Mouse (Mus musculus) kidney, embryonic 14.5 days (tissue): ENCODE measurements around the gene Zfp777. TPM values are rescaled to one million over a fixed set of nuclear protein-coding genes. Genes with fewer than 3 reads are reported as not detected.

Source experiments
- ATAC-seq: fragments of 200-750 bp; cut with Nextera tagmentation; 2 replicates; pipeline ENCODE4 v1.8.0; 2017; ENCODE audit warnings: moderate number of reproducible peaks, mild to moderate bottlenecking, moderate TSS enrichment, moderate library complexity; ENCODE audit not compliant: low FRiP score, low TSS enrichment
- H3K27ac ChIP-seq: fragments of 300-500 bp; sonication (generic); 2 replicates; pipeline ENCODE4 v1.5.1; 2014; ENCODE audit warnings: low read depth, mild to moderate bottlenecking, low read length, moderate library complexity, mixed read lengths
- H3K27me3 ChIP-seq: fragments of 300-500 bp; sonication (generic); 2 replicates; pipeline ENCODE4 v1.6.1; 2014; ENCODE audit warnings: mild to moderate bottlenecking, low read length; ENCODE audit not compliant: control insufficient read depth, insufficient read depth
- H3K36me3 ChIP-seq: fragments of 300-500 bp; sonication (generic); 2 replicates; pipeline ENCODE4 v1.6.1; 2014; ENCODE audit warnings: low read length, mixed read lengths; ENCODE audit not compliant: control insufficient read depth, insufficient read depth
- H3K4me1 ChIP-seq: fragments of 300-500 bp; sonication (generic); 2 replicates; pipeline ENCODE4 v1.6.1; 2014; ENCODE audit warnings: low read length, mixed read lengths; ENCODE audit not compliant: control insufficient read depth, insufficient read depth
- H3K4me2 ChIP-seq: fragments of 300-500 bp; sonication (generic); replicated peaks from 2 replicates; pipeline ENCODE4 v1.6.1; 2014; ENCODE audit warnings: low read depth, mild to moderate bottlenecking, low read length
- H3K4me3 ChIP-seq: fragments of 300-500 bp; sonication (generic); 2 replicates; pipeline ENCODE4 v1.5.1; 2014; ENCODE audit warnings: mild to moderate bottlenecking, low read length
- H3K9ac ChIP-seq: fragments of 300-500 bp; sonication (generic); 2 replicates; pipeline ENCODE4 v1.6.1; 2014; ENCODE audit warnings: low read depth, mild to moderate bottlenecking, low read length, moderate library complexity
- H3K9me3 ChIP-seq: fragments of 300-500 bp; sonication (generic); 2 replicates; pipeline ENCODE4 v1.6.1; 2016; ENCODE audit warnings: low read length; ENCODE audit not compliant: control insufficient read depth
- WGBS: fragments of 180-500 bp; shearing (Covaris S2); extraction: QIAGEN DNeasy Blood & Tissue Kit; methylation state at CpG from one replicate; pipeline ENCODE4 v1.1.7; 2014; 5-methylcytosine and 5-hydroxymethylcytosine counted together
- polyA plus RNA-seq: library from polyadenylated mRNA; unstranded; fragments of >200 nt; fragmentation: Nextera tagmentation; extraction: Ambion mirVana; gene quantifications from 2 replicates; pipeline ENCODE4 v1.2.1, GENCODE M21; 2014

The Zfp777 gene
- 11.2 and 11.9 TPM in 2 replicates for polyA plus RNA-seq

DNA sequence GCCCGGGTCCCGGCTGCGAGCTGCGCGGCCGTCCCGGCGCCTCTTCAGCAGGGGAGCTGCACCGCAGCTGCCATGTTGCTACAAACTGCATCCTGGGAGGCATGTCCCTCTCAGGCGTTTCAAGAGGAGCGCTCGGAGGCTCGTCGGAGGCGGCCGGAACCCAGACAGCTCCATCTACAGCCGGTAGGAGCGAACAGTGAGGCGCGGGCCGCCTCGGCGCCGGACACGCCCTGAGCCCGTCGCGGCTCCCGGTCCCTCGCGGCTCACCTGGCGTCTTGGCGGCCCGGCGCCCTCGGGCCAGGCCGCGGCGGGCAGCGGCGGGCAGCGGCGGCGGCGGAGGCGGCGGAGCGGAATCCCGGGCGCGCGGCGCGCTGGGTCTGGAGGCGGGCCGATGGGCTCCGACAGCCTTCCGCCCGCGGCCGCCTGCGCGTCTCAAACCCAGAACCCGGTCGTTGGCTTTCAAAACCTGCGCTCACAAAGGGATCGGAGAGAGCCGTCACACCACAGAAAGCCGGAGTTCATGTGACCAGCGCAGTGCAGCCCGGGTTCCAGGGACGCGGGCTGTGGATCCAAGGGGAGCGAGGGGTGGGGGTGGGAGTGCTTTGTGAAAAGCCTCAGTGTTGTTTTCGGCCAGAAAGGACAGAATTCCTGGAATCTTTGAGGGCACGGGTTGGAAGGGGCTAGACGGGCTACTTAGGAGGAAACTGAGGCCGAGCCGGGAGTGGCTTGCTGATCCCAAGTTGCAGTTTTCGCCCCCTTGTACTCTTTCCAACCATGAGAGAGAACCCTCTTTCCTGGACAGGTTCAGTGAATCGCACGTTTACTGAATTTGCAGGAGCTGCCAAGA, at the start of gene Zfp777:
Zfp777 (minus strand) TSS at position 486 of the 847 bp plus-strand sequence.
- H3K4me3 ChIP-seq, result peak within 1 kb of the TSS; percentile 74
- ATAC-seq, result peak; percentile 91
- peak within 1 kb of the TSS; percentile 70 for H3K27ac ChIP-seq
- H3K4me1 ChIP-seq, result peaks cover 6% of the 10 kb centered on the region; the same call in 1 of the 2 replicates
- peaks cover 18% of the 10 kb centered on the region for H3K36me3 ChIP-seq
- H3K9me3 ChIP-seq, result no peaks in the 10 kb centered on the region
- peak within 1 kb of the TSS; percentile 79 for H3K4me2 ChIP-seq
- H3K9ac ChIP-seq, result peak within 1 kb of the TSS; percentile 86
- no peaks in the 10 kb centered on the region for H3K27me3 ChIP-seq
- WGBS, result under 1% methylated on average over 71 of the region's 82 CpGs

DNA sequence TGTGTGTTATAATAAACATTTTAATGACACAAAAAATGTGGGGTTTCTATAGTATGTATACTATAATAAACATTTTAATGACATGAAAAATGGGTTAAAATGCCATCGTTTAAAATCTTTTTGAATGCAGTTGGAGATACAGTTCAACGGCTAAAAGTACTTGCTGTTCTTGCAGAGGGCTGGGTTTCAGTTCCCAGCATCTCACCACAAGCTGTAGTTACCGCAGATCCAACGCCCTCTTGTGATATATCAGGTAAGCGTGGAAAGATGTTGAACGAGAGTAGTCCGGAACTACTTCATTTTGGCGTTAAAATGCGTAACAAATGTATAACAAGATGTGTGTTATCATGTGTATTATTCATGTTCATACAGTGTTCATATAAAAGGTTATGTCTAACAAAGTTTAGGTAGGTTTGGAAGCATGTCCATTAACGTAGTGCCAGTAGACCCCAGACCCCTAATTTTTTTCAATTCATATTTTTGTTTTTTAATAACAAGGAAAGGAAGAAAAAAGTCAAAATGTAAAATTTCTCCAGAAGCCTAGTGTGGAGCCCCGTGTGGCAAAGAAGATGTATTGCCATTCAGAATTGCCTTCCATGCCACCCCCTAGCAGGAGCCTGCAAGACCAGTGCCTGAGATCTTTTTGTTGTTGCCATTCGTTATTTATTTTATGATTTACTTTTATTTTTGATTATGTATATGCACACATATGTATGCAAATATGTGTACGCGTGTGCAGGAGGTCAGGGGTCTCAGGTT, 38.4 kb upstream of the Zfp777 start:
- Histone ChIP-seq H3K27ac (no peak overlapping the region), H3K4me2 (peak overlapping the region; percentile 72), H3K36me3 (peaks cover 21% of the 10 kb centered on the region), H3K9ac (no peak overlapping the region), H3K4me1 (peaks cover 4% of the 10 kb centered on the region; the same call in 1 of the 2 replicates), H3K9me3 (no peaks in the 10 kb centered on the region), H3K27me3 (no peaks in the 10 kb centered on the region), H3K4me3 (peak overlapping the region; percentile 90)
- WGBS, result 40% methylated on average over 14 of the region's 14 CpGs
- ATAC-seq, result no peak

DNA sequence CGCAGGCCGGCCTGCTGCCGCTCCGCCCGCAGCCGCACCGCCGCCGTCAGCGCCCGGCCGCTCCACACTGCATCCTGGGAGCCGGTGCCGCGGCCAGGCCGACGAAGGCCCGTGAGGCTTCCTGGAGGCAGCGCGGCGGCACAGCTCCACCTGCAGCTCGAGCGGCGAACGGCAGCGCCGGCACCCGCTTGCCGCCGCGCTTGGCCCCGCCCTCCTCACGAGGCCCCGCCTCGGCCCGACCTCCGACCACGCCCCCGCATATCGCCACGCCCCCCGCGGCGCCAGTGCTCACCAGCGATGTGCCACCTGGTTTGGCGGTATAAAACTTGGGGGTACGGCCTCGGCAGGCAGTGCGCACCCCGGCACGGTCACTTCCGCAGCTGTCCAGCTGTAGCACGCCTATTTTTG, 37.8 kb upstream of the Zfp777 start, which contains the start of gene Zfp746:
Zfp746 (minus strand) TSS at position 123 of the 408 bp plus-strand sequence.
- Histone ChIP-seq H3K27me3 (no peaks in the 10 kb centered on the region), H3K9ac (peak within 1 kb of the TSS; percentile 99), H3K27ac (peak within 1 kb of the TSS; percentile 83), H3K4me3 (peak within 1 kb of the TSS; percentile 90), H3K4me2 (peak within 1 kb of the TSS; percentile 72), H3K36me3 (peaks cover 28% of the 10 kb centered on the region), H3K4me1 (peaks cover 4% of the 10 kb centered on the region; the same call in 1 of the 2 replicates), H3K9me3 (no peaks in the 10 kb centered on the region)
- peak; percentile 94 for ATAC-seq
- under 1% methylated on average over 47 of the region's 53 CpGs for WGBS

DNA sequence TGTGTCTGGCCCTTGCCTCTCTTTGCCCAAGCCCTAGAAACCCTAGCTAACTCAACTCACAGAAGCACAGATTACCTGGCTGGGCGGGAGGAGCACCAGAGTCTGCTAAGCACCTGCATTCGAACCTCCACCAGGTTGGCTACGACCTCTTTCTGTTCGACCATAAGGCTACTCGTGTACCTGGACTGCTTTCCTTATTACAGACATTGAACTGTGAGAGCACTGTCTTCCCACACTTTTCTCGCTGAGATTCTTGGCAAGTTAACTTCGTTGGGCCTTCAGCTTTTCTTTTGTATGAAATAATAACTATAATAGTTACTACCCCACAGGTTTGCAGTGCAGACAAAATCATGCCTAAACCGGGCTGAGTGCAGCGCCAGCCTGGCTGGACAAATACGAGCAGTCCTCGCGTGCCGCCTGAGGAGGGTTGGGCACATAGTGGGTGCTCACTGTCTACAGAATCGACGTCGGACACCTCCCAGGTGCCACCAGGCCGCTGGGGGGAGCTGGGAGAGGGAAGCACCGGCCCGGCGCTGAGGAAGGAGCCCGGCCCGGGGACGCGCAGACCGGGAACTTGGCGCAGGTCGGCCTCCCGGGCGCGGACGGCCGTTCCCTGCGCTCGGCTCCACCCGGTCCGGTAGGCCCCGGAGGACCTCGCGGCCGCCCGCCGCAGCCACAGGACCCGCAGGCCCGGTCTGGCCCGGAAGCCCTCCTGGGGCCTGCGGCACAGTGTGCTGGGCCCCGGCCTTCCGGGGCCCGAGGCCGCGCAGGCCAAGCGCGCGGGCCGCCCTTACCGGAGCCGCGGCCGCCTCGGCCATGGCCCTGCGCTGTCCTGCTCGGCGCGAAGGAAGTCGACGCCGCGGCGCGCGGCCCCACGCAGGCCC, 37.1 kb upstream of the Zfp777 start:
- peaks cover 35% of the 10 kb centered on the region for H3K36me3 ChIP-seq
- peaks cover 4% of the 10 kb centered on the region; the same call in 1 of the 2 replicates for H3K4me1 ChIP-seq
- peak; percentile 89 for ATAC-seq
- peak overlapping the region; percentile 99 for H3K9ac ChIP-seq
- H3K27ac ChIP-seq, result peak overlapping the region; percentile 83
- H3K9me3 ChIP-seq, result no peaks in the 10 kb centered on the region
- peak overlapping the region; percentile 90 for H3K4me3 ChIP-seq
- peak overlapping the region; percentile 72 for H3K4me2 ChIP-seq
- H3K27me3 ChIP-seq, result no peaks in the 10 kb centered on the region
- WGBS, result 2% methylated on average over 61 of the region's 72 CpGs

- WGBS, result 89% methylated on average over 6 of the region's 6 CpGs
- Histone ChIP-seq H3K9me3 (no peaks in the 10 kb centered on the region), H3K9ac (no peak overlapping the region), H3K36me3 (peaks cover 55% of the 10 kb centered on the region), H3K27me3 (no peaks in the 10 kb centered on the region), H3K4me1 (peaks cover 4% of the 10 kb centered on the region; the same call in 1 of the 2 replicates), H3K4me2 (no peak overlapping the region), H3K4me3 (no peak overlapping the region), H3K27ac (no peak overlapping the region)
- no peak for ATAC-seq
These were observed 35.1 kb upstream of the Zfp777 start for GRCm38 (mm10) chr6:48083733-48084191.

DNA sequence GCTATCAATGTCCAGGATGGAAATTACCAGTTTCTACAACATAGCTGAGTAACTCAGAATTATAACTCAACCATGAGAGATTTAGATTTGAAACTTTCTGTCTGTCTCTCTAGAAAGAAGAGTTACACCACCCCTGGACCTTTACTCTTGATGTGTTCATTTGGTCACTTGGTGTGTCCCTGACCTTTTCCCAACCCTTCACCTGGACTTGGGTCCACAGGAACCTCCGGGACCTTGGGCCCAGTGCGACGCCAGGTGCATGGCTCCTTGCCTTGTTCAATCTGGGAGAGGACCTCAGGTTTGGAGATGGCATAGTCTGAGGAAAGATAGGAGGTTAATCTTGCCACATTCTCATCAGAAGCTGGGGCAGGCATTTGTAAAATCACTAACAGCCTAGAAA, 33.2 kb upstream of the Zfp777 start:
- Histone ChIP-seq H3K9me3 (no peaks in the 10 kb centered on the region), H3K36me3 (peaks cover 71% of the 10 kb centered on the region), H3K9ac (no peak overlapping the region), H3K4me1 (peaks cover 4% of the 10 kb centered on the region; the same call in 1 of the 2 replicates), H3K27ac (no peak overlapping the region), H3K4me2 (no peak overlapping the region), H3K27me3 (no peaks in the 10 kb centered on the region), H3K4me3 (no peak overlapping the region)
- no peak for ATAC-seq
- 95% methylated on average over 3 of the region's 3 CpGs for WGBS

DNA sequence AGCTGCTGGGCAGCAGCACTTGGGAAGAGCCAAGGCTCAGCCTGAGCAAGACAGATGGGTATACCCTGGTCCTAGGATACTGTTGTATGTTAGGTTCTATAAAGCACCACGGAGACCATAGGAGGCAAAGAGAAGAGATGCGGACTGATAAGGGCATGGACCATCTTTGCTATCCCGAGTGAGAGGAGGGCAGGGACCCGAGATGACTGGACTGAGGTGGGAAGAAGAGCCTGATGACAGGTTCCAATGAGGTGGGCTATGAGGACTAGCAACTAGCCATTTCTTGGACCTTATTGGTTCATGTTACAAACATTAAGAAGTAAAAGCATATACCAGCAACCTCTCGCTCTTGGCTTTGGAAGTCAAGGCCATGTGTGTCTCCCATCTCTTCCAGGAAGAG, 32.3 kb upstream of the Zfp777 start:
- no peak for ATAC-seq
- no peak overlapping the region for H3K4me2 ChIP-seq
- H3K4me3 ChIP-seq, result no peak overlapping the region
- no peak overlapping the region for H3K9ac ChIP-seq
- 97% methylated on average over 5 of the region's 5 CpGs for WGBS
- peaks cover 80% of the 10 kb centered on the region for H3K36me3 ChIP-seq
- no peaks in the 10 kb centered on the region for H3K27me3 ChIP-seq
- peaks cover 4% of the 10 kb centered on the region; the same call in 1 of the 2 replicates for H3K4me1 ChIP-seq
- no peak overlapping the region for H3K27ac ChIP-seq
- no peaks in the 10 kb centered on the region for H3K9me3 ChIP-seq

GRCm38 (mm10) chr6:48073316-48073715, 24.6 kb upstream of the Zfp777 start:
- H3K27me3 ChIP-seq, result no peaks in the 10 kb centered on the region
- 77% methylated on average over 5 of the region's 5 CpGs for WGBS
- H3K36me3 ChIP-seq, result peaks cover 71% of the 10 kb centered on the region

More at GRCm38 (mm10) chr6:48073316-48073715, 24.6 kb upstream of the Zfp777 start:
- Histone ChIP-seq H3K9me3 (no peaks in the 10 kb centered on the region), H3K4me2 (no peak overlapping the region), H3K27ac (no peak overlapping the region), H3K4me1 (no peaks in the 10 kb centered on the region), H3K4me3 (no peak overlapping the region), H3K9ac (no peak overlapping the region)
- no peak for ATAC-seq
